Mouse (Mus musculus) stomach, postnatal 0 days (tissue): ENCODE measurements around the gene Stxbp4.

Experiments
- CTCF ChIP-seq: IDR thresholded peaks from 2 replicates; pipeline ENCODE4 v1.5.1; 2016; ENCODE audit warnings: antibody characterized with exemption, low read depth, mild to moderate bottlenecking, moderate library complexity
- EP300 ChIP-seq: optimal IDR thresholded peaks from 2 replicates; pipeline ENCODE3; 2016; ENCODE audit warnings: antibody characterized with exemption

DNA sequence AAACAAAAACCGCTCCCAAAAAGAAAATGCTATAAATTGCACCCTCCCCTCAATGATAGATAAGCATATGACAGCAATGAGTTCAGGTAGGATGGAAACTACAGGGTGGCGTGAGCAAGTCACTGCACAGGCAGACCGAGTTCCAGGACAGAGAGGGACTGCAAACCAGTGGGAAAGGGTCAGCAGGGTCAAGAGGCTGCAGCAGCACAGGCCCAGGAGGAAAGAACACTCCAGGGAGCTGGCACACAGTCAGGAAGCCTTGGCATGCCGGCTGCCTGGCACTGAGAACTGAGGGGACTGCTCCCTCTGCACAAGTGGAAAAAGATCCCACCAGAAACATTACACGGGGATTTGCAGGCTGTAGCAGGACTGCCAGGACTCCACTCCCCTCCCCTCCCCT lies 139.4 kb downstream of the Stxbp4 start:
- TF ChIP-seq CTCF, result no peak
- no peak for TF ChIP-seq EP300
